Comparison of ENCODE assay signal across 11 mouse cellular contexts in the genomic region with DNA sequence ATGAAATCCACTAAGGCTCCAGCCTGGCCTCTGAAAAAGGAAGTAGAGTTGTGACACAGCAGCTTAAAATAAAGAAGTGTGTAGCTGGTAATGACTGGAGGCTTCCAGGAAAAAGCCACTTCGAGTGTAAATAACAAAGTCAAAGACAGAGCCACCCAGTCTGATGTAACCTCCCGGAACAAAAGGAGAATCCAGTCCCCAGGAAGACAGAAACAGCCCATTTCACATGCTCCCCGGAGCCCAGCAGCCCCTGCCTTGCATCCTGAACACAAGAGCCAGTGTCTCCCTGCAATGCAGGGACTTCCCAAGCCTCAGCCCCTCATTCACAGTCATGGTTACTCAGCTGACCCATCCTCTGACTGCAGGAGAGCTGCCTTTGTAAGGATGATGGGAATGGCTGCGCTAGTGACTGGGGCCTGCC.
DNase-seq lines count a peak whose midpoint lies in the region; ATAC-seq and TF ChIP-seq lines count a peak whose summit lies in the region.
"Had no signal": no experiment of that assay in that cellular context is flagged by ENCODE, and none has a peak within 500 bp of the region (broad histone marks: within the 10 kb centered on the region; RNA-seq: fewer than 3 reads in every experiment).

No protein-coding gene starts in this region.

- no peak overlapping the region; the same call in 1 of the 2 replicates for H3K27ac ChIP-seq in hindbrain, embryonic 12.5 days
- no peak overlapping the region for H3K27ac ChIP-seq in hindbrain, embryonic 11.5 days (ENCODE audit: low read depth, low read length)
- no peak overlapping the region for H3K27ac ChIP-seq in midbrain, postnatal 0 days (ENCODE audit: low read depth, low read length)
- H3K27ac ChIP-seq in midbrain, embryonic 11.5 days (ENCODE audit: low read depth, low read length): no peak overlapping the region
- peak overlapping the region; percentile 32; the same call in 1 of the 2 replicates for H3K27ac ChIP-seq in hindbrain, postnatal 0 days
- H3K27ac ChIP-seq in small intestine, adult 2 months (ENCODE audit: insufficient read depth, low read depth, low read length): peak overlapping the region; percentile 47; the same call in 1 of the 2 replicates
- H3K27ac ChIP-seq: limb, embryonic 12.5 days had no signal

- peak; percentile 72 for ATAC-seq in hindbrain, embryonic 12.5 days (ENCODE audit: low FRiP score)
- no peak for ATAC-seq in hindbrain, embryonic 11.5 days (ENCODE audit: low FRiP score)
- 0 out of 2 replicates have a peak, but pooled peaks have one; percentile 34 for ATAC-seq in midbrain, postnatal 0 days (ENCODE audit: low FRiP score)
- no peak for ATAC-seq in midbrain, embryonic 11.5 days (ENCODE audit: low FRiP score)
- ATAC-seq in hindbrain, postnatal 0 days: peak; percentile 89

- TF ChIP-seq POLR2A in small intestine, adult 2 months (IDR thresholded peaks at IDR 0.05; ENCODE audit: low read depth, low read length): no peak

- no peak for TF ChIP-seq CTCF in midbrain, postnatal 0 days (IDR thresholded peaks at IDR 0.05)
- TF ChIP-seq CTCF in hindbrain, postnatal 0 days (IDR thresholded peaks at IDR 0.05; ENCODE audit: low read depth): no peak
- TF ChIP-seq CTCF in small intestine, adult 2 months (IDR thresholded peaks at IDR 0.05; ENCODE audit: extremely low read depth, insufficient read length, insufficient replicate concordance, low read depth, low read length): no peak

- WGBS in hindbrain, embryonic 12.5 days: 64% methylated on average over 4 of the region's 4 CpGs
- WGBS in hindbrain, embryonic 11.5 days: 68% methylated on average over 4 of the region's 4 CpGs
- 66% methylated on average over 4 of the region's 4 CpGs for WGBS in midbrain, postnatal 0 days
- 83% methylated on average over 4 of the region's 4 CpGs for WGBS in midbrain, embryonic 11.5 days
- 44% methylated on average over 4 of the region's 4 CpGs for WGBS in hindbrain, postnatal 0 days
- 68% methylated on average over 4 of the region's 4 CpGs for WGBS in small intestine, adult 2 months

- no peak overlapping the region for H3K9ac ChIP-seq in hindbrain, embryonic 12.5 days
- no peak overlapping the region for H3K9ac ChIP-seq in hindbrain, embryonic 11.5 days (ENCODE audit: low read depth, low read length)
- no peak overlapping the region for H3K9ac ChIP-seq in midbrain, postnatal 0 days (replicated peaks; ENCODE audit: low read length, poor library complexity, severe bottlenecking)
- no peak overlapping the region for H3K9ac ChIP-seq in midbrain, embryonic 11.5 days (ENCODE audit: low read length)
- no peak overlapping the region for H3K9ac ChIP-seq in hindbrain, postnatal 0 days (replicated peaks; ENCODE audit: low read length)
- H3K9ac ChIP-seq: limb, embryonic 12.5 days had no signal

- H3K36me3 ChIP-seq in hindbrain, embryonic 12.5 days: no peaks in the 10 kb centered on the region
- no peaks in the 10 kb centered on the region for H3K36me3 ChIP-seq in hindbrain, embryonic 11.5 days (ENCODE audit: control insufficient read depth, insufficient read depth, low read length)
- no peaks in the 10 kb centered on the region for H3K36me3 ChIP-seq in midbrain, postnatal 0 days (ENCODE audit: insufficient read depth, low read length)
- no peaks in the 10 kb centered on the region for H3K36me3 ChIP-seq in midbrain, embryonic 11.5 days (ENCODE audit: control insufficient read depth, insufficient read depth, low read length)
- H3K36me3 ChIP-seq in hindbrain, postnatal 0 days (ENCODE audit: insufficient read depth, low read length): no peaks in the 10 kb centered on the region
- no peaks in the 10 kb centered on the region for H3K36me3 ChIP-seq in small intestine, adult 2 months (ENCODE audit: control insufficient read depth, insufficient read depth, low read length)

- H3K4me3 ChIP-seq in hindbrain, embryonic 12.5 days: no peak overlapping the region
- no peak overlapping the region for H3K4me3 ChIP-seq in hindbrain, embryonic 11.5 days (ENCODE audit: low read depth, low read length)
- no peak overlapping the region for H3K4me3 ChIP-seq in midbrain, postnatal 0 days (ENCODE audit: low read depth, low read length)
- H3K4me3 ChIP-seq in midbrain, embryonic 11.5 days (ENCODE audit: low read depth, low read length): no peak overlapping the region
- H3K4me3 ChIP-seq in hindbrain, postnatal 0 days (ENCODE audit: low read length): no peak overlapping the region
- H3K4me3 ChIP-seq in small intestine, adult 2 months (ENCODE audit: low read depth, low read length): no peak overlapping the region
- H3K4me3 ChIP-seq: limb, embryonic 12.5 days had no signal

- DNase-seq in hindbrain, embryonic 11.5 days (ENCODE audit: low spot score): no peak
- DNase-seq in midbrain, postnatal 0 days (ENCODE audit: low spot score): peak; percentile 35
- DNase-seq in midbrain, embryonic 11.5 days (ENCODE audit: low spot score, missing footprints): no peak
- DNase-seq in hindbrain, postnatal 0 days (ENCODE audit: low spot score): peak; percentile 50
- DNase-seq in thymus, postnatal 10 days (ENCODE audit: low spot score in 2 of 2): no peak
- no peak for DNase-seq in adrenal gland, adult 2 months
- DNase-seq: kidney, postnatal 4 days; retina, postnatal 1 day had no signal

- no peaks in the 10 kb centered on the region for H3K4me1 ChIP-seq in hindbrain, embryonic 12.5 days
- no peaks in the 10 kb centered on the region for H3K4me1 ChIP-seq in hindbrain, embryonic 11.5 days (replicated peaks; ENCODE audit: control insufficient read depth, insufficient read depth, low read length)
- no peaks in the 10 kb centered on the region for H3K4me1 ChIP-seq in midbrain, postnatal 0 days (ENCODE audit: insufficient read depth, low read length)
- 0 out of 2 replicates have a peak, but pooled peaks cover 3% of the 10 kb centered on the region for H3K4me1 ChIP-seq in midbrain, embryonic 11.5 days (ENCODE audit: control insufficient read depth, insufficient read depth, low read length)
- no peaks in the 10 kb centered on the region for H3K4me1 ChIP-seq in hindbrain, postnatal 0 days (ENCODE audit: insufficient read depth, low read length)
- peaks cover 2% of the 10 kb centered on the region; the same call in 1 of the 2 replicates for H3K4me1 ChIP-seq in small intestine, adult 2 months (ENCODE audit: control insufficient read depth, insufficient read depth, insufficient read length, low read length)
- H3K4me1 ChIP-seq: limb, embryonic 12.5 days had no signal

- no peaks in the 10 kb centered on the region for H3K9me3 ChIP-seq in hindbrain, embryonic 12.5 days (replicated peaks)
- no peaks in the 10 kb centered on the region for H3K9me3 ChIP-seq in hindbrain, embryonic 11.5 days (ENCODE audit: control insufficient read depth, low read length)
- no peaks in the 10 kb centered on the region for H3K9me3 ChIP-seq in midbrain, postnatal 0 days (ENCODE audit: low read length)
- no peaks in the 10 kb centered on the region for H3K9me3 ChIP-seq in midbrain, embryonic 11.5 days (ENCODE audit: control insufficient read depth, low read length)
- no peaks in the 10 kb centered on the region for H3K9me3 ChIP-seq in hindbrain, postnatal 0 days (ENCODE audit: low read length)
- H3K9me3 ChIP-seq: limb, embryonic 12.5 days had no signal

- H3K27me3 ChIP-seq in hindbrain, embryonic 12.5 days: no peaks in the 10 kb centered on the region
- H3K27me3 ChIP-seq in hindbrain, embryonic 11.5 days (ENCODE audit: control insufficient read depth, insufficient read depth, low read length): no peaks in the 10 kb centered on the region
- no peaks in the 10 kb centered on the region for H3K27me3 ChIP-seq in midbrain, postnatal 0 days (ENCODE audit: insufficient read depth, low read length)
- H3K27me3 ChIP-seq in midbrain, embryonic 11.5 days (ENCODE audit: control insufficient read depth, insufficient read depth, low read length): no peaks in the 10 kb centered on the region
- no peaks in the 10 kb centered on the region for H3K27me3 ChIP-seq in hindbrain, postnatal 0 days (ENCODE audit: insufficient read depth, low read length)
- no peaks in the 10 kb centered on the region for H3K27me3 ChIP-seq in small intestine, adult 2 months (ENCODE audit: control insufficient read depth, insufficient read depth, low read length)
- H3K27me3 ChIP-seq: limb, embryonic 12.5 days had no signal

- H3K4me2 ChIP-seq in hindbrain, embryonic 12.5 days (replicated peaks): no peak overlapping the region
- H3K4me2 ChIP-seq in hindbrain, embryonic 11.5 days (replicated peaks; ENCODE audit: low read depth, low read length): no peak overlapping the region
- no peak overlapping the region for H3K4me2 ChIP-seq in midbrain, postnatal 0 days (ENCODE audit: low read depth, low read length, poor library complexity, severe bottlenecking)
- H3K4me2 ChIP-seq in midbrain, embryonic 11.5 days: no peak overlapping the region
- no peak overlapping the region for H3K4me2 ChIP-seq in hindbrain, postnatal 0 days (ENCODE audit: low read depth, low read length)
- H3K4me2 ChIP-seq: limb, embryonic 12.5 days had no signal

Comparison
In these comparisons a context has a peak if more than half of its experiments do, and no peak if none do; other contexts are left out.
1. ATAC-seq: peak in hindbrain, embryonic 12.5 days (single experiment), midbrain, postnatal 0 days (single experiment) and hindbrain, postnatal 0 days (single experiment); none in hindbrain, embryonic 11.5 days (single experiment) and midbrain, embryonic 11.5 days (single experiment).
2. H3K27ac ChIP-seq: peak in hindbrain, postnatal 0 days (single experiment) and small intestine, adult 2 months (single experiment); none in hindbrain, embryonic 12.5 days (single experiment), hindbrain, embryonic 11.5 days (single experiment), midbrain, postnatal 0 days (single experiment) and midbrain, embryonic 11.5 days (single experiment).
3. DNase-seq: peak in midbrain, postnatal 0 days (single experiment) and hindbrain, postnatal 0 days (single experiment); none in hindbrain, embryonic 11.5 days (single experiment), midbrain, embryonic 11.5 days (single experiment), thymus, postnatal 10 days (0 of 2) and adrenal gland, adult 2 months (single experiment).